Mouse (Mus musculus): ENCODE results near the gene Tarbp1.
A peak's percentile ranks its signal among the peaks of the same experiment; 100 is the strongest.

DNA sequence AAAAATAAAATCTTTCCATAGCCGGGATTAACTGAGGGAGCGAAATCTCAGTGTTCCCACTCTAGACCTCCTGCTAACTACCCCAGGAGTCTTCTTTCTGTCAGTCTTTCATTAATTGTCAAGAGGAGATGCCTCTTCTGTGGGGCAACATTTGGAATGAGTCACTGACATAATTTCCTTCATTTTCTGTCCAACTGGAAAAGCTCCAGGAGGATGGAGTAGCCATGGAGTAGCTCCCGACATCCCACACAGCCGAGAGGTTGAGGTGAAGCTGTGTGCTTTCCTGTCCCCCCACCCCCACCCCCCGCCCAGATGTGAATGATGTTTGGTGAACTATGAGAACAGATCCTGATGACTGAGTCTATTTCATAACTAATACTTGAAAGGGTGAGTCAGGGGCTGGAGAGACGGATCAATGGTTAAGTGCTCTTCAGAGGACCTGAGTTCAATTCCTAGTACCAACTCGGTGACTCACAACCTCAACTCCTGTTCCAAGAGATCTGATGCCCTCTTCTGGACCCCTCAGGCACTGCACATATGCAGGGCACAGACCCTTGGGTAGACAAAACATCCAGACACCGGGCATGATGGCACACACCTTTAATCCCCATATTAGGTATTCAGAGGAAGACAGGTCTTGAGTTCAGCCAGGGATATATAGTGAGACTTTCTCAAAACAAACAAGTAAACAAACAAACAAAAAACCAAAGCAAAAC lies 34.2 kb upstream of the Tarbp1 start:
- TF ChIP-seq CTCF (conservative IDR thresholded peaks at IDR 0.05; ENCODE audit: low read length), result peak; percentile 37; the same call in 1 of the 2 replicates
- no peak for TF ChIP-seq NANOG (IDR thresholded peaks at IDR 0.05; ENCODE audit: borderline replicate concordance, low read length)

Measured in E14TG2a.4 (cell line).